1 mouse cellular context compared by ENCODE assay signal in genomic region chr4:120914501-120914900, GRCm38 (mm10).
TF ChIP-seq lines count a peak whose summit lies in the region.

No protein-coding gene starts in this region.

TF ChIP-seq in MEL, 35 proteins besides CTCF, POLR2A, EP300 and RAD21 (continued from another document):
- TF ChIP-seq CHD1 (IDR thresholded peaks at IDR 0.05; ENCODE audit: low read depth, low read length), result no peak
- TF ChIP-seq TBP (IDR thresholded peaks at IDR 0.05; ENCODE audit: low read depth, low read length), result 0 out of 2 replicates have a peak, but pooled peaks have one; percentile 11
- TF ChIP-seq NRF1 (IDR thresholded peaks at IDR 0.05; ENCODE audit: insufficient read depth, low read depth, low read length, poor library complexity, severe bottlenecking), result no peak
- no peak for TF ChIP-seq MXI1 (IDR thresholded peaks at IDR 0.05; ENCODE audit: low read depth, low read length)
- no peak for TF ChIP-seq CHD2 (IDR thresholded peaks at IDR 0.05; ENCODE audit: low read length)
- TF ChIP-seq ZNF384 (IDR thresholded peaks at IDR 0.05; ENCODE audit: low read depth, low read length), result no peak
- no peak for TF ChIP-seq BHLHE40 (IDR thresholded peaks at IDR 0.05; ENCODE audit: borderline replicate concordance, low read depth, low read length)
- peak; percentile 34; the same call in 1 of the 2 replicates for TF ChIP-seq ETS1 (IDR thresholded peaks at IDR 0.05; ENCODE audit: low read depth, low read length)
- TF ChIP-seq MAFK (IDR thresholded peaks at IDR 0.05; ENCODE audit: borderline replicate concordance, low read depth, low read length), result no peak
- no peak for TF ChIP-seq TCF12 (IDR thresholded peaks at IDR 0.05; ENCODE audit: low read depth, low read length)
TF ChIP-seq in MEL: peak in this region for 2.
